Mouse (Mus musculus): ENCODE measurements at regions not wholly inside any gene's neighbourhood (a gene's known extent, or its start where the extent isn't known, plus 50 kb on each side); places are given as distances from the start of the nearest gene placed in this dataset.

DNA sequence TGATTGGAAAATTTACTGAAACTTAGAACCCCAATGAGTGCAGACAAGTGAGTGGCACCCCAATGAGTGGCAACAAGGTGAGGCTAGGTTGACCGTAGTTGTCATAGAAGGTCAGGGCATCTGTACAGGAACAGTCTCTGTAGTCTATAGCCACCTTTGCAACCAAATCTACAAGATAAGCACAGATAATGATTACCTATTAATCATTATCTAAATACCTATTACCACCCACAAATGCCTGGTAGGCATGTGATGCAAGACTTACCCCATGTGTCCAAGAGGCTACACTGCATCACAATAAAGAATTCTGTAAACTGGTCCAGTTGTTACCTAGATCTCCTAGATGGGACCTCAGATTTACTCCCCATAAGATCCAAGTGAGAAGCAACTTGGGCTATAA is 778.7 kb downstream of the Cntnap5b start:
- DNase-seq (ENCODE audit: extremely low spot score in 1 of 2, low spot score in 1 of 2), result no peak

DNA sequence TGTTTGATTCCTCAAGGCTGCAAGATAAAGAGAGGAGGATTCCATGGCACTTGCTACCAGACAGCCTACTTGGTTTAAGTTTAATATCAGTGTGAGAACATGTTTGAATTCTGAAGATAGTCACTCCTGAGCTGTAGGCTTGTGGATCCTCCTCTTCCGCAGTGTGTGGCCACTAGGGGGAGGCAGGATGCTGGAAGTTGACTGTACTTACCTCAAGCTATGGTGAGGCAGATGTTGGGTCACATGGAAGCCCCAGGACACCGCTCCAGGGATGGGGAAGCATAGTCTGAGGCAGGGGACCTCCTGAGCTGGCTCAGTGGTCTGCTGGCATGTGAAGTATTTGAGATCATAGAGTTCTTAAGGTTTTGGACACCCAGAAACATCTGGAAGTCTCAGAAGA is 784.4 kb downstream of the Cntnap5b start:
- DNase-seq (ENCODE audit: extremely low spot score in 1 of 2, low spot score in 1 of 2), result peak in 1 of 2 experiments; percentile 65

All from frontal cortex, adult 2 months (tissue).